Mouse (Mus musculus) megakaryocyte, embryonic 14.5 days (primary cell): ENCODE measurements around the gene Gm21060.
"Not testable (repeated sequence)": the region's sequence is repeated elsewhere in the genome, so short reads cannot be mapped to it uniquely, and the experiment has no call there.

Experiments used
- FLI1 ChIP-seq: IDR thresholded peaks from 2 replicates; pipeline ENCODE4 v1.6.1; 2012; ENCODE audit warnings: low read length, inconsistent platforms, mixed read lengths
- GATA1 ChIP-seq: IDR thresholded peaks from 3 replicates; pipeline ENCODE4 v1.6.1; 2012; ENCODE audit warnings: mixed read lengths, low read length, inconsistent platforms, borderline replicate concordance

- TF ChIP-seq GATA1, FLI1: not testable (repeated sequence)
Observed at GRCm38 (mm10) chr19:61308083-61308482, 11.2 kb upstream of the Gm21060 start.
